Mouse (Mus musculus) thymus, adult 2 months (tissue): ENCODE data around the gene Suds3.

Experiments
- CTCF ChIP-seq: fragments of 200-500 bp; IDR thresholded peaks from 2 replicates; pipeline ENCODE4 v1.5.1; 2012; ENCODE audit warnings: mild to moderate bottlenecking, control low read depth, low read length, moderate library complexity, borderline replicate concordance; ENCODE audit not compliant: control insufficient read depth, poor library complexity, insufficient read depth; ENCODE audit errors: extremely low read depth
- POLR2A ChIP-seq: fragments of 200-500 bp; IDR thresholded peaks from 2 replicates; pipeline ENCODE4 v1.6.1; 2012; ENCODE audit warnings: mild to moderate bottlenecking, low read length, control low read depth, moderate library complexity; ENCODE audit not compliant: control insufficient read depth, poor library complexity, insufficient read depth; ENCODE audit errors: extremely low read depth

DNA sequence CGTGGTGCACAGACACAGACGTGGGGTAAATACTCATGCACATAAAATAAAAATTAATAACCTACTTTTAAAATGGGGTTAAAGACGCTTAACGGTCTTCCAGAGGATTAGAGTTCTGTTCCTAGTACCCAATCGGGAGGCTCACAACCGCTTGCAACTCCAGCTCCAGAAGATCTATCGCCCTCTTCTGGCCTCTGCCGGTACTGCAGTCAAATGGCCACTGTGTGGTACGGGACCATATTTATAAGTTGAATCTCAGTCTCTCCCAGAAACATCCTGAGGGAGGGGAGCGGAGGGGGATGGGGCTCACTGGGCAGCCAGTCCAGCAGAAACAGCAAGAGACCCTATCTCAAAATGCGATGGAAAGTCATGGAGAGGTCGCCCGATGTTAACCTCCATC, 47.7 kb downstream of the Suds3 start:
- TF ChIP-seq CTCF (peak; percentile 60; the same call in 1 of the 2 replicates), POLR2A (no peak)
